In genomic region chr7:34606051-34606450, GRCm38 (mm10) we compare ENCODE assay signal across 9 mouse cellular contexts. TPM values are rescaled to one million over a fixed set of nuclear protein-coding genes. Genes with fewer than 3 reads are reported as not detected.
A peak's percentile ranks its signal among the peaks of the same experiment; 100 is the strongest.
DNase-seq lines count a peak whose midpoint lies in the region; ATAC-seq and TF ChIP-seq lines count a peak whose summit lies in the region.
"Had no signal": no experiment of that assay in that cellular context is flagged by ENCODE, and none has a peak within 500 bp of the region (broad histone marks: within the 10 kb centered on the region; RNA-seq: fewer than 3 reads in every experiment).

No protein-coding gene starts in this region.

- H3K27me3 ChIP-seq in intestine, embryonic 16.5 days (replicated peaks; ENCODE audit: control insufficient read depth, insufficient read depth, low read length): no peaks in the 10 kb centered on the region
- H3K27me3 ChIP-seq in intestine, postnatal 0 days (replicated peaks; ENCODE audit: control insufficient read depth, insufficient read depth, low read length): no peaks in the 10 kb centered on the region
- no peaks in the 10 kb centered on the region for H3K27me3 ChIP-seq in embryonic facial prominence, embryonic 12.5 days
- H3K27me3 ChIP-seq in hindbrain, embryonic 11.5 days (ENCODE audit: control insufficient read depth, insufficient read depth, low read length): no peaks in the 10 kb centered on the region
- no peaks in the 10 kb centered on the region for H3K27me3 ChIP-seq in midbrain, embryonic 13.5 days
- H3K27me3 ChIP-seq in liver, embryonic 12.5 days (replicated peaks): no peaks in the 10 kb centered on the region
- H3K27me3 ChIP-seq: megakaryocyte, embryonic 14.5 days had no signal

- WGBS in intestine, embryonic 16.5 days: 38% methylated on average over 15 of the region's 15 CpGs
- 44% methylated on average over 15 of the region's 15 CpGs for WGBS in intestine, postnatal 0 days
- WGBS in embryonic facial prominence, embryonic 12.5 days: 16% methylated on average over 15 of the region's 15 CpGs
- WGBS in hindbrain, embryonic 11.5 days: 24% methylated on average over 15 of the region's 15 CpGs
- 25% methylated on average over 15 of the region's 15 CpGs for WGBS in midbrain, embryonic 13.5 days
- WGBS in liver, embryonic 12.5 days (ENCODE audit: insufficient replicate concordance): 40% methylated on average over 15 of the region's 15 CpGs

- DNase-seq in hindbrain, embryonic 11.5 days (ENCODE audit: low spot score): peak; percentile 37
- no peak for DNase-seq in ovary, postnatal 14 days (ENCODE audit: low spot score)
- no peak for DNase-seq in spleen, adult 18-20 months

- peaks cover 4% of the 10 kb centered on the region; the same call in 1 of the 2 replicates for H3K4me1 ChIP-seq in intestine, embryonic 16.5 days (ENCODE audit: control insufficient read depth, insufficient read depth, low read length)
- H3K4me1 ChIP-seq in intestine, postnatal 0 days (replicated peaks; ENCODE audit: control insufficient read depth, insufficient read depth, low read length): no peaks in the 10 kb centered on the region
- H3K4me1 ChIP-seq in embryonic facial prominence, embryonic 12.5 days: peaks cover 42% of the 10 kb centered on the region
- 0 out of 2 replicates have a peak, but pooled peaks cover 4% of the 10 kb centered on the region for H3K4me1 ChIP-seq in hindbrain, embryonic 11.5 days (replicated peaks; ENCODE audit: control insufficient read depth, insufficient read depth, low read length)
- H3K4me1 ChIP-seq in midbrain, embryonic 13.5 days (replicated peaks): peaks cover 26% of the 10 kb centered on the region
- no peaks in the 10 kb centered on the region for H3K4me1 ChIP-seq in liver, embryonic 12.5 days
- H3K4me1 ChIP-seq: megakaryocyte, embryonic 14.5 days had no signal

- H3K4me2 ChIP-seq in intestine, embryonic 16.5 days (ENCODE audit: low read depth, low read length): no peak overlapping the region
- no peak overlapping the region for H3K4me2 ChIP-seq in intestine, postnatal 0 days (replicated peaks; ENCODE audit: low read depth)
- H3K4me2 ChIP-seq in embryonic facial prominence, embryonic 12.5 days (replicated peaks): peak overlapping the region; percentile 30
- no peak overlapping the region for H3K4me2 ChIP-seq in hindbrain, embryonic 11.5 days (replicated peaks; ENCODE audit: low read depth, low read length)
- H3K4me2 ChIP-seq in midbrain, embryonic 13.5 days (replicated peaks): peak overlapping the region; percentile 31
- no peak overlapping the region for H3K4me2 ChIP-seq in liver, embryonic 12.5 days

- H3K9me3 ChIP-seq in intestine, embryonic 16.5 days (ENCODE audit: control insufficient read depth, low read length): no peaks in the 10 kb centered on the region
- no peaks in the 10 kb centered on the region for H3K9me3 ChIP-seq in intestine, postnatal 0 days (ENCODE audit: control insufficient read depth)
- H3K9me3 ChIP-seq in embryonic facial prominence, embryonic 12.5 days: no peaks in the 10 kb centered on the region
- H3K9me3 ChIP-seq in hindbrain, embryonic 11.5 days (ENCODE audit: control insufficient read depth, low read length): no peaks in the 10 kb centered on the region
- H3K9me3 ChIP-seq in midbrain, embryonic 13.5 days: no peaks in the 10 kb centered on the region
- H3K9me3 ChIP-seq in liver, embryonic 12.5 days (replicated peaks): no peaks in the 10 kb centered on the region

- 0 out of 2 replicates have a peak overlapping the region, but pooled peaks have one; percentile 24 for H3K9ac ChIP-seq in intestine, embryonic 16.5 days (ENCODE audit: low read depth, low read length)
- H3K9ac ChIP-seq in intestine, postnatal 0 days (ENCODE audit: low read depth, low read length): no peak overlapping the region
- H3K9ac ChIP-seq in embryonic facial prominence, embryonic 12.5 days: 0 out of 2 replicates have a peak overlapping the region, but pooled peaks have one; percentile 5
- H3K9ac ChIP-seq in hindbrain, embryonic 11.5 days (ENCODE audit: low read depth, low read length): no peak overlapping the region
- 0 out of 2 replicates have a peak overlapping the region, but pooled peaks have one; percentile 10 for H3K9ac ChIP-seq in midbrain, embryonic 13.5 days (replicated peaks)
- no peak overlapping the region for H3K9ac ChIP-seq in liver, embryonic 12.5 days

- no peaks in the 10 kb centered on the region for H3K36me3 ChIP-seq in intestine, embryonic 16.5 days (ENCODE audit: control insufficient read depth, insufficient read depth, low read length)
- H3K36me3 ChIP-seq in intestine, postnatal 0 days (ENCODE audit: control insufficient read depth, insufficient read depth): no peaks in the 10 kb centered on the region
- H3K36me3 ChIP-seq in embryonic facial prominence, embryonic 12.5 days: no peaks in the 10 kb centered on the region
- H3K36me3 ChIP-seq in hindbrain, embryonic 11.5 days (ENCODE audit: control insufficient read depth, insufficient read depth, low read length): no peaks in the 10 kb centered on the region
- H3K36me3 ChIP-seq in midbrain, embryonic 13.5 days: no peaks in the 10 kb centered on the region
- no peaks in the 10 kb centered on the region for H3K36me3 ChIP-seq in liver, embryonic 12.5 days

- no peak for ATAC-seq in intestine, embryonic 16.5 days
- ATAC-seq in intestine, postnatal 0 days: no peak
- ATAC-seq in embryonic facial prominence, embryonic 12.5 days (ENCODE audit: insufficient number of reproducible peaks, insufficient read depth, low FRiP score, low TSS enrichment): no peak
- 0 out of 2 replicates have a peak, but pooled peaks have one; percentile 26 for ATAC-seq in hindbrain, embryonic 11.5 days (ENCODE audit: low FRiP score)
- ATAC-seq in midbrain, embryonic 13.5 days: peak; percentile 31; the same call in 1 of the 2 replicates
- no peak for ATAC-seq in liver, embryonic 12.5 days

- H3K4me3 ChIP-seq in intestine, embryonic 16.5 days (ENCODE audit: low read length): no peak overlapping the region
- H3K4me3 ChIP-seq in intestine, postnatal 0 days (ENCODE audit: low read depth, low read length): no peak overlapping the region
- peak overlapping the region; percentile 3; the same call in 1 of the 2 replicates for H3K4me3 ChIP-seq in embryonic facial prominence, embryonic 12.5 days
- no peak overlapping the region for H3K4me3 ChIP-seq in hindbrain, embryonic 11.5 days (ENCODE audit: low read depth, low read length)
- H3K4me3 ChIP-seq in midbrain, embryonic 13.5 days (replicated peaks): no peak overlapping the region
- no peak overlapping the region for H3K4me3 ChIP-seq in liver, embryonic 12.5 days
- H3K4me3 ChIP-seq: megakaryocyte, embryonic 14.5 days had no signal

- no peak overlapping the region for H3K27ac ChIP-seq in intestine, embryonic 16.5 days (ENCODE audit: low read length)
- H3K27ac ChIP-seq in intestine, postnatal 0 days (ENCODE audit: low read depth, low read length): no peak overlapping the region
- H3K27ac ChIP-seq in embryonic facial prominence, embryonic 12.5 days: peak overlapping the region; percentile 82
- H3K27ac ChIP-seq in hindbrain, embryonic 11.5 days (ENCODE audit: low read depth, low read length): peak overlapping the region; percentile 7; the same call in 1 of the 2 replicates
- H3K27ac ChIP-seq in midbrain, embryonic 13.5 days: peak overlapping the region; percentile 85
- H3K27ac ChIP-seq in liver, embryonic 12.5 days: no peak overlapping the region

- TF ChIP-seq CTCF in intestine, postnatal 0 days (IDR thresholded peaks at IDR 0.05; ENCODE audit: low read depth): no peak

RNA-seq across cellular contexts. Expression of gene Kctd15, which starts 50.5 kb away (rescaled TPM):
- 13.7 and 14.0 TPM in 2 replicates for polyA plus RNA-seq in intestine, embryonic 16.5 days (2015; fragmentation: Nextera tagmentation; extraction: Ambion mirVana)
- polyA plus RNA-seq in intestine, postnatal 0 days (2015; fragmentation: Nextera tagmentation; extraction: Ambion mirVana): 6.7 and 6.9 TPM in 2 replicates
- 54.5 and 61.6 TPM in 2 replicates for polyA plus RNA-seq in embryonic facial prominence, embryonic 12.5 days (2016; fragmentation: Nextera tagmentation; extraction: Ambion mirVana)
- polyA plus RNA-seq in hindbrain, embryonic 11.5 days (2014; fragmentation: Nextera tagmentation; extraction: Ambion mirVana): 12.2 and 17.0 TPM in 2 replicates
- polyA plus RNA-seq in midbrain, embryonic 13.5 days (2015; fragmentation: Nextera tagmentation; extraction: Ambion mirVana): 35.2 and 42.8 TPM in 2 replicates
- polyA plus RNA-seq in liver, embryonic 12.5 days (2016; fragmentation: Nextera tagmentation; extraction: Ambion mirVana): 2.2 and 2.7 TPM in 2 replicates

Comparison
In these comparisons a context has a peak if more than half of its experiments do, and no peak if none do; other contexts are left out.
1. H3K9ac ChIP-seq: peak in intestine, embryonic 16.5 days (single experiment), embryonic facial prominence, embryonic 12.5 days (single experiment) and midbrain, embryonic 13.5 days (single experiment); none in intestine, postnatal 0 days (single experiment), hindbrain, embryonic 11.5 days (single experiment) and liver, embryonic 12.5 days (single experiment).
2. ATAC-seq: peak in hindbrain, embryonic 11.5 days (single experiment) and midbrain, embryonic 13.5 days (single experiment); none in intestine, embryonic 16.5 days (single experiment), intestine, postnatal 0 days (single experiment), embryonic facial prominence, embryonic 12.5 days (single experiment) and liver, embryonic 12.5 days (single experiment).
3. H3K27ac ChIP-seq: peak in embryonic facial prominence, embryonic 12.5 days (single experiment), hindbrain, embryonic 11.5 days (single experiment) and midbrain, embryonic 13.5 days (single experiment); none in intestine, embryonic 16.5 days (single experiment), intestine, postnatal 0 days (single experiment) and liver, embryonic 12.5 days (single experiment).
4. H3K4me2 ChIP-seq: peak in embryonic facial prominence, embryonic 12.5 days (single experiment) and midbrain, embryonic 13.5 days (single experiment); none in intestine, embryonic 16.5 days (single experiment), intestine, postnatal 0 days (single experiment), hindbrain, embryonic 11.5 days (single experiment) and liver, embryonic 12.5 days (single experiment).